Mouse (Mus musculus) spleen, adult 12 weeks (tissue): ENCODE measurements around the gene Pirb.
A peak's percentile ranks its signal among the peaks of the same experiment; 100 is the strongest.
"Not testable (repeated sequence)": the region's sequence is repeated elsewhere in the genome, so short reads cannot be mapped to it uniquely, and the experiment has no call there.

Experiments used
- DNase-seq: peaks from one replicate; pipeline ENCODE4 v3.0.0; 2022; ENCODE audit warnings: low spot score

Gene Pirb

DNA sequence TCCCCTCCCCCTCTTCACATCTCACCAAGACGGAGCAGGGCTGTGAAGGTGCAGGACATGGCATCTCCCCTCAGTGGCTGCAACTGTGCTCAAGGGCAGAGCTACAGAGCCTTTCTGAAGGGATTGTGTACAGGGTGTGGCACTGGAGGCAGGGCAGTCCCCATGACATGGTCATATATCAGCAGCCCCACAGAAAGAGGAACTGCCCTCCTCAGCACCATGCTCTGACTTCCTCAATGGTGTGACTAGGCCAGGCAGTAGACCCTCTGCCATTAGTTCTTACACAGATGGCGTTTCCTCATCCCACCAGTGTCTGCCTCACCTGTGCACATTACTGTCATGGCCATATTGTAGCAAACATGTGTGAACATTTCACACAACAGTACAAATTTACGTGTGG is at the start of gene Pirb:
Pirb (minus strand) TSS at position 124 of the 400 bp plus-strand sequence.
- not testable (repeated sequence) for DNase-seq

DNA sequence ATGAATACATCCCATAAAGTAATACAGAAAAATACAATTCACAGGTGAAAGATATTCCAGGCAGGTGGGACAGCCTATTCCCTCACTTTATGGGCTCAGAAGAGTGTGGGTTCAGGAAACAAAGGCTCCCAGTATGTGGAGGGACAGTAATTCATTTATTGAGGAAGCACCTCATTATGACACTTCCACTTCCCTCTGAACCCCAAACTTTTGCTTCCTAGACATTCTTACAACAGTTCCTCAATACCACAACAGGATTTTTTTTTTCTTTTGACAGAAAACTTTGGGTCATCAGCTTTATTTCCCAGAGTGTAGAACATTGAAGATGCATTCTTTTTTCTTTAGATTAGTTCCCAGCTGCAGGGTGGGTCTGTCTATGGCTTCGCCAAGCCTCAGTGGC is 12.5 kb upstream of the Pirb start:
- DNase-seq = not testable (repeated sequence)

DNA sequence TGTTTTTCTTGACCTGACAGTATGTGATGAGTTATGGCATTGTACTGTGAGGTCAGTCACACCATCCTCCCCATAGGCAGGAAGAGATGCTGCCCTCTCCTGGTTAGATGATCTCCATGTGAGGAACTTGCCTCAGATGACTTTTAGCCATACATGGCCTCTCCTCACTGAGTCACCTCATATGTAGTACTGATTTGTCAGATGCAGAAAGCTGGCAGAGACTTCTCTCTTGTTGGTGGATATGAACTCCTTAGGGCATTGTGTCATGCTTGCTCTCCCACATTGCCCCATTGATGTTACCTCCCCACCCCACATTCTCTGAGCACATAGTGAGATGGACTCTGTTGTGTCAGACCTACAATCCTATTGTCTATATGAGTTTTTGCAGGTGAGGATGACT is 5.3 kb upstream of the Pirb start:
- not testable (repeated sequence) for DNase-seq

DNA sequence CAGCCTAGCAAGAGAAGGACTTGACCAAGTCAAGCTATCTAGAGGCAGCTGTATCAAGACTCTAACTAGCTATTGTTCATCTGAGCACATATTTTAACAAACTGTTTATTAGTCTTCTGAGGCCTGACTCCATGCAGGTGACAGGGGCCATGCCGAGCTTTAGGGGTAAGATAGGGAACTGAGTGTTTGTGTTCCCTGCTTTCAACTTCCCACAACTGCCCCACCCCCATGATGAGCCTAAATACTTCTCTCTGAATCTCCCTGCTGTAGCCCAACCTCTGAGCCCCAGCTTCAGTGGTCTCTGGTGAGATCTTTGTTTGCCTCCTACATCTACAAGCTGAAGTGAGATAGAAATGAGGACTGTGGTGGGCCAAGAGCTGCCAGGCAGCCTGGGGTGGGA is 4.9 kb downstream of the Pirb start:
- DNase-seq = no peak

DNA sequence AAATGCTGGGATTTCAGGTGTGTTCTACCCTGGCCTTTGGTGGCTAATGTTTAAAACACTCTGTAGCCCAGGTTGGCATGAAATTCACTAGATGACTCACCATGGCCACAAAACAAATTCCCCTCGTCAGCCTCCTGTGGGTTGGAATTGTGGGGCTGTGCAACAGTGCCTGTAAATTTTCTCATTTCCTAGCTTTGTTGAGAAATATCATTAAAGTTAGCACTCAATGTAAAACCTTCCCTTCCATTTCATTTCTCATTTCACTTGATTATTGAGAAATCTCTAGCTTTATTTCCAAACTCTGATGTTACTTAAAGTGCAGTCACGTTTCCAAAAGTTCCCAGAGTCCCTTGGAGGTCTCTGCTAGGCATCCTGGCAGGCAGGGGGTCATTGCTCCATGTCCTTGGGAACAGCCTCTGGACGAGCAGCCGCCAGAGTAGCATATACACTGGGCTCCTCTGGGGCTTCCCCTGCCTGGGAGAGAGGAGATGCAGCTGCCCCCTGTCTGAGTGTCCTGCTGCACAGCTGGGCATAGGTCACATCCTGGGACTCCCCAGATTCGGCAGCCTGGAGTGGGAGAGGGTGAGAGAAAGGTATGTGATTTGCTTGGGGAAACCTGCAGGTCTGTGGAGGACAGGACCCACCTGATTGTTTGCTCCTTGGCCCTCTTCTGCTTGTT is 7.8 kb downstream of the Pirb start:
- DNase-seq = no peak

DNA sequence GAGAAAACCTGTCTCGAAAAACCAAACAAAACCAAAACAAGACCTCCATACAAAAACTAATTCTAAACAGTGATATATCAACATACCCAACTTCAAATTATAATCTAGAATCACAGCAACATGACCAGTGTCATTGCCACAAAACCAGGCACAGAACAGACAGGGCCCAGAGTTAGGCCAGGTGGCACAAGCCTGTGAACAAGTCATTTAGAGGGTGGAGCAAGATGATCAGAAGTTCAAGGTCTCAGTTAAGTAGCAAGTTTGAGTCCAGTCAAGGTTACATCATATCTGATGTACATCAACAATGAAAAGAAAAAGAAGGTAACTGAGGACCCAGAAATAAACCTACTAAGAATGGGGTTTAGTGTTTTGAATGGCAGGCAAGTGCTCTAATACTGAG is 11.2 kb downstream of the Pirb start:
- DNase-seq = no peak

DNA sequence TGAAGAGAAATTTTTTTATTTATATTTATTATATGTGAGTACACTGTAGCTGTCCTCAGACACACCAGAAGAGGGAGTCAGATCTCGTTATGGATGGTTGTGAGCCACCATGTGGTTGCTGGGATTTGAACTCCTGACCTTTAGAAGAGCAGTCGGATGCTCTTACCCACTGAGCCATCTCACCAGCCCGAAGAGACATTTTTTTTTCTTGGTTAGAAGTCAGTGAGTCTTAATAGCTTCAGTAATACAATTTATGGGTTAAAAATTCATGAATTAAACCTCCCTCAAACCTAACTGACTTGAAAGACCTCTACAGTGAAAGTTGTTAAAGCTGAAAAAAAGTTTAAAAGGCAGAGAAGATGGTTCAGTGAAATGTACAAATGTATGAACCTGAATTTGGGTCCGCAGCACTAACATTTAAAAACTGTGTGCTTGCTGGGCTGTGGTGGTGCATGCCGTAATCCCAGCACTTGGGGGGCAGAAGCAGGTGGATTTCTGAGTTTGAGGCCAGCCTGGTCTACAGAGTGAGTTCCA is 11.7 kb downstream of the Pirb start:
- not testable (repeated sequence) for DNase-seq

DNA sequence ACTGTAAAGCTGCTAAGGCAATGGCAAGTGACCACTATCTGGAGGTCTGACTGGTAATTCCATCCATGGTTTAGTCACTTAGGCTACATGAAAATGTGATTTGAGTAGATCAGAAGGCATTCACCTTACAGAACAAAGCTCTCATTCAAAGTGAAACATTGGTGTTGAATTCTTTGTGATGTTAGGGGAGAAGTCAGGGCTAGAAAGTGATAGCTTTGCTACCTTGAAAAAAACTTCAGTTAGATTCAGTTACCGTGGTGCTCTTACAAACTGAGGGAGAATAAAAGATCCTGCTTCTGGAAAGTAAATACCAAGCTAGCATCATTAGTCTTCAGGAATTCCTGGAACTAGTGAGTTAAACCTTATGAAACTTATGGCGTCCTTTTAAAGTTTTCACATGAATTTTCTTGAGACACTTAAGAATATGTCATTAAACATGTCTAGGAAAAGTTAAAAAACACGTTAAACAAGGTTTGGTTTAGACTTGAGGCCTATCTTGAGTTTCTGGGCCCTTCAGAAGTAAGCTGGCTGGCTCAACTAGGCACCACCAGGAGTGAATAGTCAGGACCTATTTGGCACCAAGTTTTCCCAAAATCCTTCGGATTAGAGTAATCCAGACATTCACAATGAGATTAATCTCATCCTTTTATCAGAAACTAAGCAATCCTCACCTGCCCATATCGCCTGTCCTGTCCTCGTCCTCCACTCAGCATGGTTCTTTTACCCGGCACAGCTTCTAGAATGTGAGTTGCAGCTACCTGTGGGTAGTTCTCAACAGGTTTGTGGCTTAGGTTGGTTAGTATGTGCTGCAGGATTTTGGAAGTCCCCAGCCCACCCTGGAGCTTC is 12.4 kb downstream of the Pirb start:
- DNase-seq = no peak

DNA sequence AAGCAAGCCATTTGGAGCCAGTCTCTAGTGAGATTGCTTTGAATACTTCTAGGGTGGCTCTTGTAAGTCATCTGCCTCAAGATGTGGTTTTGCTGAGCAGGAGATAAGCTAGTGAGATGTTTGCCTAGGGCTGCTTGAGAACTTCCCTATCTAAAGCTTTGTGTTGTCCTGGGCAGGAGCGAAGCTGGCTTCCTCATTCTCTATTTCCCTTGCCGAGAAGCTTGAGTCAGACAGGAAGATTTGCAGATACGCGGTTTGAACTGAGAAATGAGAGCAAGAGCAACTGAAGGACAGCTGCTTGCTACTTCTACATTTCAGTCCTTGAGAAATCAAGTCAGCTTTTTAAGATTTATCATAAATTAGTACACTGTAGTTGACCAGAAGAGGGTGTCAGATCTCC is 13.2 kb downstream of the Pirb start:
- no peak for DNase-seq

DNA sequence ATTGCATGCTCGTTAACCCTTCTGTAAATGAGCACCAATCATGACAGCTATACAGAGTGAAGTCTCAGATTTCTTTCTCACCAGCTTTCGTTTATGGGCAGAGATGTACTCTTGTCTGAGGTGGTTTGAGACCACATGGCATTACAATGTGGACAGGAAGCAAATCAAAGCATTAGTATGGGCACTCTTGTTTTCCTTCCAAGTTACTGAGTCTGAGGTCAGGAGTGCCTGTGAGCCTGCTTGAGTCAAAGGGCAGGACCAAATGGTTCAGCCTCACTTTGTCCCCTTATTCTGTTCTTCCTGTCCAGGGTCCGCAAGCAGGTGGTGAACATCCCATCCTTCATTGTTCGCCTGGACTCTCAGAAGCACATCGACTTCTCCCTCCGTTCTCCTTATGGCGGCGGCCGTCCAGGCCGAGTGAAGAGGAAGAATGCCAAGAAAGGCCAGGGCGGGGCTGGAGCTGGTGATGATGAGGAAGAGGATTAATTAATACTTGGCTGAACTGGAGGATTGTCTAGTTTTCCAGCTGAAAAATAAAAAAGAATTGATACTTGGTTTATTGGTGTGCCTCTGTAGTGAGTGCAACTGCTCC is 13.8 kb downstream of the Pirb start:
- no peak for DNase-seq

DNA sequence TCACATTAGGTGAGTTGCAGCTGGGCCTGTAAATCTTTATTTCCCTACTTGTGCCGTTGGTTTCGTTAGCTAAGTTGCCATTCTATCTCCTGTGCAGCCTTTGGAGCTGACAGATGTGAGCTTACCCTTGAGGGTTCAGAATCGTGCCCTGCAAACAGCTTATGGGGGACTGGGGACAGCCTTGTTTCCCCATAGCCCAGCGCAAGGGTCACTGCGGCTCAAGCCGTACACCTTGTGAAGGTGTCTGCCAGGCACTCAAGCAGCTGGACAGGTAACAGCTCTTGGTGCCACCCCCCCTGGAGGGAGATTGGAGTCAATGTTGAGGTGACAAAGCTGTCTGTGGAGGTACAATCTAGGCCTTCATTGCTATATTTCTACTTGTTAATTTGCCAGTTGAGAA is 14.3 kb downstream of the Pirb start:
- no peak for DNase-seq

DNA sequence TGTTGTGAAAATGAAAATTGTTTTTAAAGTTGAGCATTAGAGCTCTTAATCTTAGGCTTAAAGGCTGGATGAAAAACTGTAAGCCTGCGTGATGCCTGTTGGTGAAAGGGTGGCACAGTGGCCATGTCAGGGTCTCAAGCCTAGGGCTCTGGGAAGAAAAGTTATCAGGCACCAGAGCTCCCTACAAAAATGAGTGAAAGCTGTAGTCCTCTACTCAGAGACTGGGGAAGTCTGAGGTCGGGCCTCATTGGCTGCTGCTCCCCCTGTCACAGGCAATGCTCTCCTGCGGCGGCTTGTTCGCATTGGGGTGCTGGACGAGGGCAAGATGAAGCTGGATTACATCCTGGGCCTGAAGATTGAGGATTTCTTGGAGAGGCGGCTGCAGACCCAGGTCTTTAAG is 14.7 kb downstream of the Pirb start:
- not testable (repeated sequence) for DNase-seq

DNA sequence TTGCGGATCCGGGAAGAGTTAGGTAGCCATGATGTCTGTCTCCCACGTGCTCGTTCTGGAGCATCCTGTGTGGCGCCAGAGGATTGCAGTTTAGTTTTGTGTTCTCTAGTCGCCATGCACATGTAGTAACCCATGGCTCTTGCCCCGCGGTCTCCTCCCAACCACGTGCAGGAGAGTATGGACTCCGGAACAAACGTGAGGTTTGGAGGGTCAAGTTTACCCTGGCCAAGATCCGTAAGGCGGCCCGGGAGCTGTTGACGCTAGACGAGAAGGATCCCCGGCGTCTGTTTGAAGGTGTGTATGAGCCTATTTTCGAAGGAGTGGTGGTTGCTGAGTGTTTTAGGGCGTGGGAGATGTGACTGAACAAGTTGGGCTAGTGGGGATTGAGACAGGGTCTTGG is 15.7 kb downstream of the Pirb start:
- DNase-seq = no peak

DNA sequence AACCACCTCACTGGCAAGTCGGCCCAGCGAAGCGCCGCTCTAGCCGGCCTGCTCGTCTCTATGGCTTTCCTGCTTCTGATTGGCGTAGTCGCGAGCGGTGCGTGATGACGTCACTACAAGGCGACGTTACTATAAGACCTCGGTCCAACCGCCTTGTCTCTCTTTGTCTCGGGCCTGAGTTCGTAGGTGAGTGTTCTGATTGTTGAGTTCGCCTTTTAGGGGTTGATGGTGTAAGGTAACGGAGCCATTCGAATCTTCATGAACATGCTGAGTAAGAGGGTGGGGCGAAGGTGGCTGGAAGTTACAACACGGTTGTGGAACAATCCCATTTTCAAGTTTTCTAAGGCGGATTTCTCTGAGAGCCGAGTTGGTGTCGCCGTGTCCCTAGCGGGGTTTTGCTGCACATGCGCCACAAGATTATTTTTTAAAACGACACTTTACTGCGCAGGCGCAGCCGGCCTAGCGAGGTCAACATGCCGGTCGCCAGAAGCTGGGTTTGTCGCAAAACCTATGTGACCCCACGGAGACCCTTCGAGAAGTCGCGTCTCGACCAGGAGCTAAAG is 16.2 kb downstream of the Pirb start, which contains the start of gene Rps9:
Rps9 (plus strand) TSS at position 115 of the 563 bp plus-strand sequence.
- peak; percentile 86 for DNase-seq

DNA sequence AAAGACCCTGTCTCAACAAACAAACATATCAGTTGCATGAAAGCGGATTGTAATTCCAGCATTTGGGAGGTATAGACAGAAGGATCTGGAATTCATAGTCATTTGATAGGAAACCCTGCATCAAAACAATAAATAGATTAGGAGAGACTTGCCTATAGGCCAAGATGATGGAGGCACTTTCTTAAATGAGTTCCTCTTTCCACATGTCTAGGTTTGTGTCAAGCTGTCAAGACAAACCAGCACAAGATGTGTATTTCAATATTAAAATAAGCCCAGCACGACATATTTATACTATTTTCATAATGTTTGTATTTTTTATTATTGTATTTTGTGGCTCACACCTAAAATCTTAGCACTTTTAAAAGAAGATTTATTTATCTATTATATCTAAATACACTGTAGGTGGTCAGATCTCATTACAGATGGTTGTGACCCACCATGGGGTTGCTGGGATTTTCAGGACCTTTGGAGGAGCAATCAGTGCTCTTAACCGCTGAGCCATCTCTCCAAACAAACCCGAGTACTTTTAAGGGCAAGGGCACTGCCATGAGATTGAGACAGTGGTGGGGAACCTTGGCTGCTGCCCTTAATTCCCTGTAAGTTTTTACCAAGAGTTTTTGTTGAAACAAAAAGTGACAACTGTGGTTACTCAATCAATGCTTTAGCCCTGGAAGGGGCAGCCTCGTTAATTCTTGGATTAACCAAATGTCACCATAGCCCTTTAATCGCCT is 16.9 kb downstream of the Pirb start:
- no peak for DNase-seq

DNA sequence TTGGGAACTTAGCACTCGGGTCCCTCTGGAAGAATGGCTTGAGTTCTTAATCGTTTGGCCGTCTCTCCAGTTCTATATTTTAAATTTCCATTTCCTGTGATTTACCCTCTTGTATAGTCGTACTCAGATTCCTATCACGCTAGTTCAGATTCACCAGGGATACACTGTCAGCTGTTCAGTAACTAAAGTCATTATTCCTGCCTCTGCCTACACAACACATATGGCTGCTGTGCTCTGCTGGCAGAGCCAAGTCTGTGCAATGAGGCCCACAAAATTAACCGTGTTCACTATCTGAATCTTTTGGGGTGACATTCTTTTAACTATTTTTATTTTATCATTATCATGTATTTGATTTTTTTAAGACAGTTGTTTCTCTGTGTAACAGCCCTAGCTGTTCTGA is 21.7 kb downstream of the Pirb start:
- DNase-seq = no peak

DNA sequence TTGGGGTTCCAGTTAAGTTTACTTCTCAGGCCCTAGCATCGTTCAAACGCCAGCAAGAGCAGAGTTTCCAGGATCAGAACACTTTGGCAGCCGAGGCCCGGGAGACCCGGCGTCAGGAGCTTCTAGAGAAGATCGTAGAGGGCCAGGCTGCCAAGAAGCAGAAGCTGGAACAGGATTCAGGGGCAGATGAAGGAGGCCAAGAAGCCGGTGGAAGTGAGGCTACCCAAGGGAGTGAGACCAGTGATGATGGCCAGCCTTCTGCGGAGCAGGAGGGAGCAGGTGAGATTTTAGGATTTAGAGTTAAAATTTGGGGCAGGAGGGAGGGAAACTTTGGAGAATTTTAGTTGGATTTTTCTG is 25.3 kb downstream of the Pirb start:
- DNase-seq = not testable (repeated sequence)

DNA sequence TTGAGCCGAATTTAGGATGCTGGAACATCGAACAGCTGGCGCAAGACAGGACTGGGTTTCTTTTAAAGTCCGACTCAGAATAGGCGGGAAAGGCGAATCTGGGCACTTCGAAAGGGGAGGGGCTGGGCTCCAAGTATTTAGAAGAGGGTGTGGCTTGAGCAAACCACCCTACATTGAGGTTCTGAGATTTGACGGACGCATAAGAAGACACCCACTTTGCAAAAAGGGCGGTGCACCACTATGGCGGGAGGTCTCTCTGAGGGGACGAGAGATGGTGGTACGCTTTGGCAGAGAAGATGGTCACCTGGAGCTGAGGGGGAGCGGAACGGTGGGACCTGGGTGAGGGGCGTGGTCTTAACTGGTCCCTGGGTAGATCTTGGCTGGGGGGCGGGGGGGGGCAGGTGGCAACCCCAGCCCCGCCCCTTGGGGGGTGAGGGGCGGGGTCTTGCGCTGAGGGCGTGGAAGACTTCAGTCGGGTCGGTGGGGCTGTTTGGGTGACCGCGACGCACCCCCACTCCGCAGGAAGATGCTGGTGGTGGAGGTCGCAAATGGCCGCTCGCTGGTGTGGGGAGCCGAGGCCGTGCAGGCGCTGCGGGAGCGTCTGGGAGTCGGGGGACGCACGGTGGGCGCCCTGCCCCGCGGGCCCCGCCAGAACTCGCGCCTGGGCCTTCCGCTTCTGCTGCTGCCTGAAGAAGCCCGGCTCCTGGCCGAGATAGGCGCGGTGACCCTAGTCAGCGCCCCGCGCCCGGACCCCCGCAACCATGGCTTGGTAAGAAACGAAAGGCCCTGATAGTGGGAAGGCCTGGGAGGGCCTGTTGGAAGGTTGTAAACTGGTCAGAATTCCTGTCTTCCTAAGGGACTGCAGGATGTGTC is 25.9 kb downstream of the Pirb start:
- peak; percentile 52 for DNase-seq

DNA sequence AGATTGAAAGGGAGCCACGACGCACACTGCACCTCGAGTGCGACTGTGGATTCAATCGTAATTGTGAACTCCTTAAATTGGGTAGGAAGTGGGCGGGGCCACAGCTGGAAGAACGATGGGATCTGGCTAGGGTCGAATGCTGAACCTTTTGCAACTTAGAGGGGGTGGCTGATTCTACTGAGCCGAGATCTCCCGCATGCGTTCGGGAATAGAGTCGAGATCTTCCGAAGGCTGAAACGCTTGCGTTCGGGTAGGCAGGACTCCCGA is 26.4 kb downstream of the Pirb start:
- DNase-seq = no peak

DNA sequence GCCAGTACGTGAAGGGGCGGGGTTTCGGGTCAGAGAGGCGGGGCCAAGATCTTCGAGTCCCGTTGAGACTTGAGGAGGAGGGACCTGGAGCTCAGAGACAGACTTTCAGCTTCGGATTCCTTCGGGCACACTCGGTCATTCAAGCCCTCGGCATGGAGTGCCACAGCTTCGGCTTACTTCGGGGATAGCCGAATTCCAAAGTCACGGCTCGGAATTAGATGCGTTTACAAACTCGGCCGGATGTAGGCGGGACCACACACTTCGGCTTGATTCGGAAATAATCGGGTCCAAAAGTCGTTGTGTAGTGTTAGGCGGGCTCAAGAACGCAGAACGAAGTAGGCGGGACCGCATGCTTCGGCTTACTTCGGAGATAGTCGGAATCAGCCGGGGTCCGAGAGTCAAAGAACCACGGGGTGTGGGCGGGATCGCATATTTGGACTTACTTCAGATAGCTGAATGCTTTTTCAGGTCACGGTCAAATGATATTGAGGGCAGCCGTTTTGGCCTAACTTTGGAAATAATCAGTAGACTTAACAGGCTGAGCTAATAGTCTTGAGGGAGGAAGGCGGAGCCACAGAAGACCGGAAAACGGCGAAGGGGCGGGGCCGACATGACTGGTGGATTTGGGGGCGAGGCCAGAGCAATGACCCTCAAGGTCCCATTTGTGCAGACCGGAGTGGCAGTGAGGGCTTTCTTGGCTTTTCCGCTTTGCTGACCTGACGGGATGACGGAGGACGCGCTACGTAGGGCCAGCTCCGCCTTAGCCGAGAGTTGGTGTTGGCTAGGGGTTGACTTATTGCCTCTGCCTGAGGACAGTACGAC is 27.0 kb downstream of the Pirb start, which contains the start of gene Mboat7:
Mboat7 (minus strand) TSS at position 537 of the 822 bp plus-strand sequence.
- peak; percentile 95 for DNase-seq
